Mouse (Mus musculus) liver, postnatal 0 days (tissue): Measurements from ENCODE around the gene Cdc14a. TPM values are rescaled to one million over a fixed set of nuclear protein-coding genes. Genes with fewer than 3 reads are reported as not detected.

Source experiments
- ATAC-seq: fragments of 200-750 bp; cut with Nextera tagmentation; 2 replicates; pipeline ENCODE4 v1.8.0; 2017; ENCODE audit warnings: mild to moderate bottlenecking, moderate library complexity
- DNase-seq: peaks from one replicate; pipeline ENCODE4 v3.0.0-alpha.2; 2016
- H3K27ac ChIP-seq: fragments of 300-500 bp; sonication (generic); 2 replicates; pipeline ENCODE4 v1.5.1; 2014; ENCODE audit warnings: antibody characterized with exemption, moderate library complexity, mild to moderate bottlenecking, low read depth
- H3K27me3 ChIP-seq: fragments of 300-500 bp; sonication (generic); 2 replicates; pipeline ENCODE4 v1.6.1; 2014; ENCODE audit warnings: low read length, control low read depth, mixed read lengths; ENCODE audit not compliant: insufficient read depth
- H3K36me3 ChIP-seq: fragments of 300-500 bp; sonication (generic); replicated peaks from 2 replicates; pipeline ENCODE4 v1.6.1; 2014; ENCODE audit warnings: mild to moderate bottlenecking, control low read depth, low read length, moderate library complexity, mixed read lengths; ENCODE audit not compliant: insufficient read depth
- H3K4me1 ChIP-seq: fragments of 300-500 bp; sonication (generic); 2 replicates; pipeline ENCODE4 v1.6.1; 2014; ENCODE audit warnings: antibody characterized with exemption, mild to moderate bottlenecking, control low read depth; ENCODE audit not compliant: insufficient read depth
- H3K4me2 ChIP-seq: fragments of 300-500 bp; sonication (generic); 2 replicates; pipeline ENCODE4 v1.6.1; 2014; ENCODE audit warnings: low read depth, mild to moderate bottlenecking, low read length, moderate library complexity, mixed read lengths
- H3K4me3 ChIP-seq: fragments of 300-500 bp; sonication (generic); 2 replicates; pipeline ENCODE4 v1.5.1; 2014; ENCODE audit warnings: low read depth, low read length
- H3K9ac ChIP-seq: fragments of 300-500 bp; sonication (generic); replicated peaks from 2 replicates; pipeline ENCODE4 v1.6.1; 2014; ENCODE audit warnings: mild to moderate bottlenecking, moderate library complexity
- H3K9me3 ChIP-seq: fragments of 300-500 bp; sonication (generic); 2 replicates; pipeline ENCODE4 v1.6.1; 2016; ENCODE audit warnings: mild to moderate bottlenecking, control low read depth, low read length, mixed read lengths
- CTCF ChIP-seq: sonication (generic); IDR thresholded peaks from 2 replicates; pipeline ENCODE4 v1.5.1; 2016; ENCODE audit warnings: antibody characterized with exemption, low read depth
- EP300 ChIP-seq: IDR thresholded peaks from 2 replicates; pipeline ENCODE4 v1.6.1; 2016; ENCODE audit warnings: antibody characterized with exemption, low read depth, mild to moderate bottlenecking
- WGBS: fragments of 180-500 bp; shearing (Covaris S2); extraction: QIAGEN DNeasy Blood & Tissue Kit; methylation state at CpG from one replicate; pipeline ENCODE4 v1.1.7; 2014; ENCODE audit not compliant: insufficient replicate concordance; 5-methylcytosine and 5-hydroxymethylcytosine counted together
- polyA plus RNA-seq: library from polyadenylated mRNA; unstranded; fragments of >200 nt; fragmentation: Nextera tagmentation; extraction: Ambion mirVana; gene quantifications from 2 replicates; pipeline ENCODE4 v1.2.1, GENCODE M21; 2015

Gene Cdc14a
- polyA plus RNA-seq, 1 experiment from 2014 or later = 1.5 TPM

- ATAC-seq (no peak), DNase-seq (no peak)
- Histone ChIP-seq H3K27ac (no peak overlapping the region), H3K9ac (no peak overlapping the region), H3K4me1 (peaks cover 3% of the 10 kb centered on the region; the same call in 1 of the 2 replicates), H3K27me3 (no peaks in the 10 kb centered on the region), H3K36me3 (0 out of 2 replicates have a peak, but pooled peaks cover 1% of the 10 kb centered on the region), H3K4me3 (no peak overlapping the region), H3K9me3 (no peaks in the 10 kb centered on the region), H3K4me2 (no peak overlapping the region)
- WGBS = 83% methylated on average over 6 of the region's 6 CpGs
- TF ChIP-seq EP300 = no peak
- no peak for TF ChIP-seq CTCF
These were observed 2.7 kb downstream of the Cdc14a start for GRCm38 (mm10) chr3:116421121-116421520.

- Histone ChIP-seq H3K27ac (no peak overlapping the region), H3K9ac (no peak overlapping the region), H3K36me3 (peaks cover 4% of the 10 kb centered on the region; the same call in 1 of the 2 replicates), H3K9me3 (no peaks in the 10 kb centered on the region), H3K27me3 (no peaks in the 10 kb centered on the region), H3K4me2 (no peak overlapping the region), H3K4me1 (no peaks in the 10 kb centered on the region; the same call in 1 of the 2 replicates), H3K4me3 (no peak overlapping the region)
- WGBS = 84% methylated on average over 11 of the region's 11 CpGs
- ATAC-seq = no peak
- DNase-seq = no peak
- TF ChIP-seq CTCF (no peak), EP300 (no peak)
These were observed 4.0 kb downstream of the Cdc14a start for GRCm38 (mm10) chr3:116419791-116420190.

DNA sequence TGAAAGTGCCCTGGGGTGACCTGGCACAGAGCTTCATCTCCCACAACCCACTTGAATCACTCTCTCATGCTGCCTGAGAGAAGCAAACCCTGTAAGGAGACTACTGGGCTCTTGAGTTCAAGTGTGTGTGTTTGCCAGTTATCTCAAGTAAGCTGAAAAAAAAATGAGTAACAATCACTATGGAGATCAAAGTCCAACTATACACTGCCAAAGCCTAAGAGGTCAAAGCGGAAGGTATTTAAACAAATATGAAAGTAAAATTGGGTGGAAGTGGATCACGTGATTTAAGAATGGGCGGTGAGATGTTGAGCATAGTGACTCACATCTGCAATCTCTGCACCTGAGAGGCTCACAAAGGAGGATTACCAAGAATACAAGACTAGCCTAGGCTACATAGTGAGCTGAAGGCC is 9.4 kb downstream of the Cdc14a start:
- no peak overlapping the region for H3K27ac ChIP-seq
- H3K27me3 ChIP-seq = no peaks in the 10 kb centered on the region
- no peak overlapping the region for H3K4me3 ChIP-seq
- H3K9ac ChIP-seq = no peak overlapping the region
- ATAC-seq (no peak), DNase-seq (no peak)
- no peak overlapping the region for H3K4me2 ChIP-seq
- no peaks in the 10 kb centered on the region; the same call in 1 of the 2 replicates for H3K4me1 ChIP-seq
- H3K36me3 ChIP-seq = peaks cover 4% of the 10 kb centered on the region; the same call in 1 of the 2 replicates
- no peaks in the 10 kb centered on the region for H3K9me3 ChIP-seq
- WGBS = 86% methylated on average over 3 of the region's 3 CpGs
- no peak for TF ChIP-seq CTCF
- no peak for TF ChIP-seq EP300

- no peak for TF ChIP-seq EP300
- TF ChIP-seq CTCF = no peak
- Histone ChIP-seq H3K36me3 (peaks cover 9% of the 10 kb centered on the region; the same call in 1 of the 2 replicates), H3K27ac (no peak overlapping the region), H3K9ac (no peak overlapping the region), H3K27me3 (no peaks in the 10 kb centered on the region), H3K9me3 (no peaks in the 10 kb centered on the region), H3K4me2 (no peak overlapping the region), H3K4me1 (no peaks in the 10 kb centered on the region; the same call in none of the 2 replicates), H3K4me3 (no peak overlapping the region)
- WGBS = 70% methylated on average over 4 of the region's 4 CpGs
- DNase-seq = no peak
- no peak for ATAC-seq
These were observed 10.7 kb downstream of the Cdc14a start for GRCm38 (mm10) chr3:116412954-116413724.

DNA sequence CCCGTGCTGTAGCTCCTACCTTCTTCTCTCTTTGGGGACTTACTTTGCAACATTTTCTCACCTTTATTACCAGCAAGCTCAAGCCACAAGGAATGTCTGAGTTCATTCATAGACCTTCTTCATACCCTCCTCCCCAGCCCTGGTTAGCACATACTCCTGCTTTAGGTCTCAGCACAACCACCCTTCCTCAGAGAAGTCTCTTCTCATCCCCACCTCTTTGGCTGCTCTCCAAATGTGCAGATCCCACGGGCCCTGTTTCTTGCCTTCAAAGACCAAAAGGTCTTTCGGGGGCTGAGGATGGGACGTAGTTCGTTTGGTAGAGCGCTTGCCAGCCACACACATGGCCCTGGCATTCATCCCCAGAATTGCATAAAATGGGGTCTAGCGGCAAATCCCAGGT is 13.8 kb downstream of the Cdc14a start:
- WGBS = 74% methylated on average over 7 of the region's 7 CpGs
- DNase-seq = no peak
- TF ChIP-seq EP300 (no peak), CTCF (no peak)
- Histone ChIP-seq H3K4me3 (no peak overlapping the region), H3K4me2 (no peak overlapping the region), H3K36me3 (peaks cover 5% of the 10 kb centered on the region; the same call in 1 of the 2 replicates), H3K27ac (no peak overlapping the region), H3K4me1 (no peaks in the 10 kb centered on the region; the same call in none of the 2 replicates), H3K9me3 (no peaks in the 10 kb centered on the region), H3K9ac (no peak overlapping the region), H3K27me3 (no peaks in the 10 kb centered on the region)
- no peak for ATAC-seq

DNA sequence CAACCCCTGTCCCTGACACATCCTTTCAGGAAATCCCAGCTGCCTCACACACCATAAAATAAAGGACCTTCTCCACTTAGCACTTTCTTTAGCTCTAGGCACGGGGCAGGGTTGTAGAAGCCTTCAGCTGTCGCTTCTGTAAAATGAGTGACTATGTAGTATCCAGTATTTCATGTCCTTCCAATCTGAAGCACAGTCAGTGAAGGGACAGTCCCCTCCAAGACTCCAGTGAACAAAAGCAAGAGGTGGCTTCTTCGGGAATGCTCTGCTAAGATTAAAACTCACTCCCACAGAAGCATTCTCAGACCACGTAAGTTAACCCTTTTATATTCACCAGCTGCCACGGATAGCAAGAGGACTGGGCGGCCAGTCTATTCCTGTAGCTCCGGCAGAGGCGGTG is 14.3 kb downstream of the Cdc14a start:
- H3K9me3 ChIP-seq = no peaks in the 10 kb centered on the region
- DNase-seq = no peak
- H3K9ac ChIP-seq = no peak overlapping the region
- no peak for TF ChIP-seq CTCF
- no peak for TF ChIP-seq EP300
- no peak overlapping the region for H3K27ac ChIP-seq
- H3K4me2 ChIP-seq = no peak overlapping the region
- 71% methylated on average over 8 of the region's 8 CpGs for WGBS
- H3K4me3 ChIP-seq = no peak overlapping the region
- no peaks in the 10 kb centered on the region; the same call in 1 of the 2 replicates for H3K4me1 ChIP-seq
- no peaks in the 10 kb centered on the region for H3K27me3 ChIP-seq
- no peak for ATAC-seq
- H3K36me3 ChIP-seq = 0 out of 2 replicates have a peak, but pooled peaks cover 5% of the 10 kb centered on the region
